Mouse (Mus musculus): ENCODE data around the gene Iffo1. TPM values are rescaled to one million over a fixed set of nuclear protein-coding genes. Genes with fewer than 3 reads are reported as not detected.

Gene Iffo1
- total RNA-seq, 1 experiment from 2014 or later, result 18.6 TPM

GRCm38 (mm10) chr6:125142436-125142835 lies 2.6 kb upstream of the Iffo1 start:
- no peak for DNase-seq

GRCm38 (mm10) chr6:125143128-125143527 lies 1.9 kb upstream of the Iffo1 start:
- DNase-seq, result no peak

GRCm38 (mm10) chr6:125143904-125144303 lies 1.1 kb upstream of the Iffo1 start:
- no peak for DNase-seq

- DNase-seq, result peak; percentile 35
Measured at GRCm38 (mm10) chr6:125145479-125145951, 474 bp downstream of the Iffo1 start.

- DNase-seq, result no peak
Measured at GRCm38 (mm10) chr6:125146148-125146547, 1.1 kb downstream of the Iffo1 start.

GRCm38 (mm10) chr6:125146797-125147196 lies 1.8 kb downstream of the Iffo1 start:
- peak; percentile 81 for DNase-seq

GRCm38 (mm10) chr6:125147329-125147728 lies 2.3 kb downstream of the Iffo1 start:
- peak; percentile 39 for DNase-seq

GRCm38 (mm10) chr6:125148251-125148925 lies 3.3 kb downstream of the Iffo1 start:
- peak; percentile 66 for DNase-seq

- peak; percentile 55 for DNase-seq
Measured at GRCm38 (mm10) chr6:125148926-125149568, 4.0 kb downstream of the Iffo1 start.

- DNase-seq, result no peak
Measured at GRCm38 (mm10) chr6:125149569-125149950, 4.5 kb downstream of the Iffo1 start.

- DNase-seq, result no peak
Measured at GRCm38 (mm10) chr6:125152212-125153017, 7.4 kb downstream of the Iffo1 start.

GRCm38 (mm10) chr6:125153018-125153389 lies 8.0 kb downstream of the Iffo1 start:
- DNase-seq, result no peak

- DNase-seq, result no peak
Measured at GRCm38 (mm10) chr6:125153682-125154081, 8.6 kb downstream of the Iffo1 start.

- DNase-seq, result no peak
Measured at GRCm38 (mm10) chr6:125154550-125154949, 9.5 kb downstream of the Iffo1 start.

GRCm38 (mm10) chr6:125155262-125155661 lies 10.2 kb downstream of the Iffo1 start:
- no peak for DNase-seq

GRCm38 (mm10) chr6:125156491-125156890 lies 11.4 kb downstream of the Iffo1 start:
- DNase-seq, result no peak

GRCm38 (mm10) chr6:125156903-125157614 lies 12.0 kb downstream of the Iffo1 start:
- DNase-seq, result no peak

- no peak for DNase-seq
Measured at GRCm38 (mm10) chr6:125158944-125159492, 14.0 kb downstream of the Iffo1 start.

GRCm38 (mm10) chr6:125159773-125160557 lies 14.9 kb downstream of the Iffo1 start:
- DNase-seq, result no peak

- no peak for DNase-seq
Measured at GRCm38 (mm10) chr6:125160558-125160853, 15.5 kb downstream of the Iffo1 start.

Data from adrenal gland, postnatal 14 days (tissue).